Mouse (Mus musculus) C2C12 (cell line): Measurements from ENCODE around the gene Hist1h3f.

Source experiments
- CTCF ChIP-seq: IDR thresholded peaks from one replicate; pipeline ENCODE4 v1.5.1; 2011; ENCODE audit not compliant: control insufficient read depth, insufficient read depth, insufficient read length
- MAX ChIP-seq: IDR thresholded peaks from one replicate; pipeline ENCODE4 v1.6.1; 2011; ENCODE audit warnings: mild to moderate bottlenecking, control low read depth
- MYOD1 ChIP-seq: IDR thresholded peaks from one replicate; pipeline ENCODE4 v1.6.1; 2011; ENCODE audit warnings: low read depth; ENCODE audit not compliant: control insufficient read depth, insufficient read length
- USF1 ChIP-seq: IDR thresholded peaks from one replicate; pipeline ENCODE4 v1.6.1; 2011; ENCODE audit warnings: low read depth, mild to moderate bottlenecking, control low read depth, moderate library complexity

DNA sequence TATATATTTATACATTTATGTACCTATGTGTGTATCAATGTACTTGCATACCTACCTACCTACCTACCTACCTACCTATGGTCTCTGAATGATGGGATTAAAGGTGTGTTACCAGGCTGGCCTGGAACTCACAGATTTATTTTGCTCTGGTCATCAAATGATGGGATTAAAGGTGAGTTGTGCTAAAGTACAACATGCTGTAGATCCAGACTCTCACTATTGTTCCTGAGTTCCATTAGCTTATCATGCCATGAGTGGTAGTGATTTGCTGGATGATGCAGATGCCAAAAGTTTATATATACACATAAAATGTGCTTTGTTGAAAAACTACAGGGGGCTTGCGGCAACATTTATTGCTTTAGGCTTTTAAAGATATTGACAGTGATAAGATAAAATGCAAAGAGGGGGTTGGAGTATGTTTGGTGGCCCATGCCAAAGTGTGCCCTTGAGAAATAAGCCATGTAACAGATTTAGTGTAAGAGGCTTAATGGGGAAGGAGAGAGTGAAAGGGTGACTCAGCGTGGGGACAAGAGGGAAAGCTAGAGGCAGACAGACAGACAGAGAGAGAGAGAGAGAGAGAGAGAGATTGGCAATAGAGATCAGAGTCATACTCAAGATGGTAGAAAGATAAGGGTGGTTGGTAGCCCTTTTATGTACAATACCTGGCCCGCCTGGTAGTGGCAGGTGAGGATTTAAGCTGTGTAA is 6.7 kb upstream of the Hist1h3f start:
- TF ChIP-seq MAX: no peak
- TF ChIP-seq CTCF: no peak
- no peak for TF ChIP-seq USF1
- TF ChIP-seq MYOD1: no peak
